8 mouse cellular contexts compared by ENCODE assay signal in genomic region chr1:39534831-39535230, GRCm38 (mm10). TPM values are rescaled to one million over a fixed set of nuclear protein-coding genes. Genes with fewer than 3 reads are reported as not detected.
A peak's percentile ranks its signal among the peaks of the same experiment; 100 is the strongest.
DNase-seq lines count a peak whose midpoint lies in the region; ATAC-seq and TF ChIP-seq lines count a peak whose summit lies in the region.

TSS of gene Cnot11 (plus strand) at chr1:39534992.

- H3K4me2 ChIP-seq in kidney, embryonic 16.5 days (replicated peaks; ENCODE audit: low read depth, low read length), result peak within 1 kb of the TSS; percentile 90
- peak within 1 kb of the TSS; percentile 89 for H3K4me2 ChIP-seq in hindbrain, postnatal 0 days (ENCODE audit: low read depth, low read length)

- DNase-seq in kidney, postnatal 25 days, result no peak
- DNase-seq in adrenal gland, postnatal 10 days, result no peak
- no peak for DNase-seq in gastrocnemius, postnatal 14 days
- DNase-seq in hindbrain, postnatal 0 days (ENCODE audit: low spot score), result no peak
- no peak for DNase-seq in ovary, adult 18-20 months (ENCODE audit: low spot score)
- no peak for DNase-seq in retina, postnatal 1 day

- peaks cover 20% of the 10 kb centered on the region for H3K4me1 ChIP-seq in kidney, embryonic 16.5 days (ENCODE audit: insufficient read depth, low read length)
- peaks cover 6% of the 10 kb centered on the region; the same call in 1 of the 2 replicates for H3K4me1 ChIP-seq in hindbrain, postnatal 0 days (ENCODE audit: insufficient read depth, low read length)

- H3K4me3 ChIP-seq in kidney, embryonic 16.5 days (ENCODE audit: low read length), result peak within 1 kb of the TSS; percentile 99
- peak within 1 kb of the TSS; percentile 92 for H3K4me3 ChIP-seq in hindbrain, postnatal 0 days (ENCODE audit: low read length)
- H3K4me3 ChIP-seq in macrophage (ENCODE audit: inconsistent target), result peak within 1 kb of the TSS; percentile 41

- H3K9me3 ChIP-seq in kidney, embryonic 16.5 days (ENCODE audit: low read length), result no peaks in the 10 kb centered on the region
- H3K9me3 ChIP-seq in hindbrain, postnatal 0 days (ENCODE audit: low read length), result no peaks in the 10 kb centered on the region

- peak within 1 kb of the TSS; percentile 93 for H3K9ac ChIP-seq in kidney, embryonic 16.5 days (replicated peaks; ENCODE audit: low read length)
- peak within 1 kb of the TSS; percentile 96 for H3K9ac ChIP-seq in hindbrain, postnatal 0 days (replicated peaks; ENCODE audit: low read length)

- H3K36me3 ChIP-seq in kidney, embryonic 16.5 days (ENCODE audit: insufficient read depth, low read length), result peaks cover 19% of the 10 kb centered on the region
- peaks cover 13% of the 10 kb centered on the region for H3K36me3 ChIP-seq in hindbrain, postnatal 0 days (ENCODE audit: insufficient read depth, low read length)
- H3K36me3 ChIP-seq in macrophage (ENCODE audit: inconsistent target), result peaks cover 22% of the 10 kb centered on the region

- peak within 1 kb of the TSS; percentile 92 for H3K27ac ChIP-seq in kidney, embryonic 16.5 days (ENCODE audit: low read length)
- peak within 1 kb of the TSS; percentile 95 for H3K27ac ChIP-seq in hindbrain, postnatal 0 days
- H3K27ac ChIP-seq in macrophage, result no peak within 1 kb of the TSS

- H3K27me3 ChIP-seq in kidney, embryonic 16.5 days (ENCODE audit: insufficient read depth, low read length), result no peaks in the 10 kb centered on the region
- no peaks in the 10 kb centered on the region for H3K27me3 ChIP-seq in hindbrain, postnatal 0 days (ENCODE audit: insufficient read depth, low read length)

- ATAC-seq in kidney, embryonic 16.5 days (ENCODE audit: low FRiP score, low TSS enrichment), result no peak
- no peak for ATAC-seq in hindbrain, postnatal 0 days

- H3K79me2 ChIP-seq in macrophage (ENCODE audit: inconsistent target), result peaks cover 27% of the 10 kb centered on the region

- intact Hi-C loops in gastrocnemius, postnatal 14 days (cut with DNase I; ENCODE audit: low total_unique reads), result no loop called here

- 25% methylated on average over 13 of the region's 13 CpGs for WGBS in kidney, embryonic 16.5 days
- WGBS in hindbrain, postnatal 0 days, result 37% methylated on average over 13 of the region's 13 CpGs
- WGBS in macrophage (ENCODE audit: missing documents), result 70% methylated on average over 12 of the region's 13 CpGs

- no peak for TF ChIP-seq CTCF in hindbrain, postnatal 0 days (IDR thresholded peaks at IDR 0.05; ENCODE audit: low read depth)

RNA-seq across cellular contexts. Expression of gene Cnot11, which starts in this region (rescaled TPM):
- polyA plus RNA-seq in kidney, embryonic 16.5 days (2015; fragmentation: Nextera tagmentation; extraction: Ambion mirVana), result 14.6 and 15.6 TPM in 2 replicates
- 10 to 100 TPM; 18.5 to 18.8 TPM for total RNA-seq in adrenal gland, postnatal 10 days (2021)
- 10 to 100 TPM; 15.7 to 16.6 TPM for total RNA-seq in gastrocnemius, postnatal 14 days (2021)
- total RNA-seq in hindbrain, postnatal 0 days (2014; rRNA removed), result 26.4 and 31.7 TPM in 2 replicates
- 12.3 and 12.7 TPM in 2 replicates for polyA plus RNA-seq in hindbrain, postnatal 0 days (2015; fragmentation: Nextera tagmentation; extraction: Ambion mirVana)
- total RNA-seq in macrophage (2018; cell fraction: chromatin; rRNA removed), result 10 to 100 TPM in 4 of 26 experiments, 1 to 10 TPM in 22; 2.2 to 11.0 (median 6.7) TPM
- total RNA-seq in macrophage (2018; cell fraction: cytosol; rRNA removed), result 10 to 100 TPM in 25 of 26 experiments, 1 to 10 TPM in 1; 9.7 to 17.1 (median 14.3) TPM
- total RNA-seq in macrophage (2018; cell fraction: nucleus; rRNA removed), result 10 to 100 TPM in 8 of 26 experiments, 1 to 10 TPM in 18; 4.6 to 14.9 (median 7.5) TPM
- 13.6 to 16.5 TPM (median 14.8 TPM) in 3 replicates for polyA plus RNA-seq in macrophage (2018)

Comparison
In these comparisons a context has a peak if more than half of its experiments do, and no peak if none do; other contexts are left out.
1. H3K4me3 ChIP-seq: peak in every context shown above with its lines; median percentile 99 in kidney, embryonic 16.5 days; 92 in hindbrain, postnatal 0 days; 41 in macrophage.